Mouse (Mus musculus): ENCODE data around the gene Klhl2. TPM values are rescaled to one million over a fixed set of nuclear protein-coding genes. Genes with fewer than 3 reads are reported as not detected.

Gene Klhl2
- total and polyA plus RNA-seq, 3 experiments, result 9.3 to 11.5 (median 10.8) TPM

GRCm38 (mm10) chr8:64735161-64735560, 114.7 kb downstream of the Klhl2 start:
- Histone ChIP-seq H3K27ac (ENCODE audit: insufficient read depth, low read depth) (no peak overlapping the region), H3K4me2 (ENCODE audit: insufficient read depth, low read depth, poor library complexity, severe bottlenecking) (no peak overlapping the region), H3K4me3 (replicated peaks in 1 of 3; ENCODE audit: low read depth in 2 of 3, low read length in 2 of 3, poor library complexity in 1 of 3) (no peak overlapping the region), H3K36me3 (replicated peaks in 1 of 2; ENCODE audit: control insufficient read depth in 1 of 2, insufficient read depth in 1 of 2, low read length in 1 of 2) (peaks cover 6 to 7% of the 10 kb centered on the region in 2 experiments), H3K9ac (ENCODE audit: insufficient read depth, low read depth) (no peak overlapping the region), H3K27me3 (replicated peaks) (no peaks in the 10 kb centered on the region), H3K79me2 (replicated peaks; ENCODE audit: control insufficient read depth, extremely low read depth, insufficient read depth, poor library complexity, severe bottlenecking) (peaks cover 28% of the 10 kb centered on the region), H3K9me3 (replicated peaks; ENCODE audit: low read length) (no peaks in the 10 kb centered on the region), H3K4me1 (ENCODE audit: control insufficient read depth in 1 of 2, insufficient read depth in 2 of 2) (peaks cover 4 to 18% of the 10 kb centered on the region in 2 experiments; a peak in 2 of 4 replicates)
- in situ Hi-C loops (cut with MboI; ENCODE audit: low pct_ligation_motif_present, low pct_unique_long_range_greater_than_20kb, low sequenced_read_pairs) (loop anchor here (10.0 to 25.0 kb wide), 2 partner anchors 100 to 202 kb away; partner anchors contain the start of gene Tmem192), dilution Hi-C loops (cut with MboI; ENCODE audit: extremely low pct_ligation_motif_present, extremely low pct_unique_long_range_greater_than_20kb, low sequenced_read_pairs) (no loop called here)
- DNase-seq (ENCODE audit: extremely low read depth), result no peak
- TF ChIP-seq MEF2A (IDR thresholded peaks at IDR 0.05; ENCODE audit: borderline replicate concordance, low read depth, low read length) (no peak), EP300 (IDR thresholded peaks at IDR 0.05; ENCODE audit: low read length) (no peak), ZC3H11A (IDR thresholded peaks at IDR 0.05; ENCODE audit: low read depth, low read length) (no peak), MAFK (IDR thresholded peaks at IDR 0.05; ENCODE audit: insufficient replicate concordance, low read length) (no peak), TCF12 (IDR thresholded peaks at IDR 0.05; ENCODE audit: low read depth, low read length) (no peak), RAD21 (IDR thresholded peaks at IDR 0.05; ENCODE audit: low read depth, low read length) (no peak), MAZ (IDR thresholded peaks at IDR 0.05; ENCODE audit: low read depth, low read length) (no peak), MXI1 (IDR thresholded peaks at IDR 0.05; ENCODE audit: low read depth, low read length) (no peak), ZMIZ1 (IDR thresholded peaks at IDR 0.05; ENCODE audit: low read depth, low read length) (no peak), E2F4 (IDR thresholded peaks at IDR 0.05; ENCODE audit: insufficient replicate concordance, low read depth, low read length) (no peak), CHD2 (IDR thresholded peaks at IDR 0.05; ENCODE audit: low read length) (no peak), MAX (IDR thresholded peaks at IDR 0.05; ENCODE audit: low read length) (no peak), SMC3 (IDR thresholded peaks at IDR 0.05; ENCODE audit: low read depth, low read length) (no peak), SIN3A (IDR thresholded peaks at IDR 0.05; ENCODE audit: low read length) (no peak)

GRCm38 (mm10) chr8:64733271-64733943, 116.4 kb downstream of the Klhl2 start, which contains the start of gene Msmo1:
Msmo1 (minus strand) TSS chr8:64733792.
- Histone ChIP-seq H3K4me1 (ENCODE audit: control insufficient read depth in 1 of 2, insufficient read depth in 2 of 2) (peaks cover 4 to 31% of the 10 kb centered on the region in 2 experiments; a peak in 2 of 4 replicates), H3K9me3 (replicated peaks; ENCODE audit: low read length) (no peaks in the 10 kb centered on the region), H3K79me2 (replicated peaks; ENCODE audit: control insufficient read depth, extremely low read depth, insufficient read depth, poor library complexity, severe bottlenecking) (peaks cover 29% of the 10 kb centered on the region), H3K9ac (ENCODE audit: insufficient read depth, low read depth) (peak within 1 kb of the TSS; percentile 67), H3K27me3 (replicated peaks) (no peaks in the 10 kb centered on the region), H3K4me2 (ENCODE audit: insufficient read depth, low read depth, poor library complexity, severe bottlenecking) (peak within 1 kb of the TSS; percentile 90), H3K36me3 (replicated peaks in 1 of 2; ENCODE audit: control insufficient read depth in 1 of 2, insufficient read depth in 1 of 2, low read length in 1 of 2) (peaks cover 8 to 21% of the 10 kb centered on the region in 2 experiments), H3K27ac (ENCODE audit: insufficient read depth, low read depth) (peak within 1 kb of the TSS; percentile 41), H3K4me3 (replicated peaks in 1 of 3; ENCODE audit: low read depth in 2 of 3, low read length in 2 of 3, poor library complexity in 1 of 3) (peak within 1 kb of the TSS; percentile 65 to 90 (median 89))
- DNase-seq (ENCODE audit: extremely low read depth), result peak; percentile 97
- in situ Hi-C loops (cut with MboI; ENCODE audit: low pct_ligation_motif_present, low pct_unique_long_range_greater_than_20kb, low sequenced_read_pairs) (loop anchor here (10.0 to 25.0 kb wide), 2 partner anchors 101 to 204 kb away; partner anchors contain the start of gene Tmem192), dilution Hi-C loops (cut with MboI; ENCODE audit: extremely low pct_ligation_motif_present, extremely low pct_unique_long_range_greater_than_20kb, low sequenced_read_pairs) (no loop called here)
- TF ChIP-seq TCF12 (IDR thresholded peaks at IDR 0.05; ENCODE audit: low read depth, low read length) (peak; percentile 86), RAD21 (IDR thresholded peaks at IDR 0.05; ENCODE audit: low read depth, low read length) (no peak), NELFE (IDR thresholded peaks at IDR 0.05; ENCODE audit: low read depth, low read length) (peak; percentile 71), ETS1 (conservative IDR thresholded peaks at IDR 0.05; ENCODE audit: low read depth, low read length) (no peak), ZNF384 (IDR thresholded peaks at IDR 0.05; ENCODE audit: low read depth, low read length) (no peak), MEF2A (IDR thresholded peaks at IDR 0.05; ENCODE audit: borderline replicate concordance, low read depth, low read length) (0 out of 2 replicates have a peak, but pooled peaks have one; percentile 8), MXI1 (IDR thresholded peaks at IDR 0.05; ENCODE audit: low read depth, low read length) (peak; percentile 96), MYC (IDR thresholded peaks at IDR 0.05; ENCODE audit: low read depth, low read length) (no peak), KAT2A (IDR thresholded peaks at IDR 0.05; ENCODE audit: insufficient replicate concordance, low read length) (0 out of 2 replicates have a peak, but pooled peaks have one; percentile 53), CTCF (conservative IDR thresholded peaks at IDR 0.05 in 1 of 2, IDR thresholded peaks at IDR 0.05 in 1 of 2; ENCODE audit: low read depth in 2 of 2, low read length in 2 of 2) (no peak), TBP (conservative IDR thresholded peaks at IDR 0.05; ENCODE audit: low read depth, low read length) (peak; percentile 62; the same call in 1 of the 2 replicates), RCOR1 (conservative IDR thresholded peaks at IDR 0.05; ENCODE audit: low read depth, low read length) (no peak; the same call in 1 of the 2 replicates), GABPA (IDR thresholded peaks at IDR 0.05; ENCODE audit: insufficient replicate concordance, low read depth, low read length) (no peak), SMC3 (IDR thresholded peaks at IDR 0.05; ENCODE audit: low read depth, low read length) (no peak), SIN3A (IDR thresholded peaks at IDR 0.05; ENCODE audit: low read length) (peak; percentile 89), ELF1 (IDR thresholded peaks at IDR 0.05; ENCODE audit: low read depth, low read length) (peak; percentile 57), JUN (IDR thresholded peaks at IDR 0.05; ENCODE audit: insufficient read depth, low read depth, low read length) (no peak), PAX5 (IDR thresholded peaks at IDR 0.05; ENCODE audit: low read length) (no peak), CHD2 (IDR thresholded peaks at IDR 0.05; ENCODE audit: low read length) (peak; percentile 90), MAX (IDR thresholded peaks at IDR 0.05; ENCODE audit: low read length) (no peak; the same call in 1 of the 2 replicates), NRF1 (IDR thresholded peaks at IDR 0.05; ENCODE audit: low read depth, low read length) (peak; percentile 74), POLR2AphosphoS2 (IDR thresholded peaks at IDR 0.05; ENCODE audit: low read depth, low read length) (peak; percentile 59; the same call in 1 of the 2 replicates), ZMIZ1 (IDR thresholded peaks at IDR 0.05; ENCODE audit: low read depth, low read length) (peak; percentile 83), POLR2A (IDR thresholded peaks at IDR 0.05; ENCODE audit: low read depth, low read length) (peak; percentile 93)

Measured in CH12.LX (cell line).